Mouse (Mus musculus): ENCODE results near the gene Capsl. TPM values are rescaled to one million over a fixed set of nuclear protein-coding genes. Genes with fewer than 3 reads are reported as not detected.

The Capsl gene
- polyA plus RNA-seq, 1 experiment from 2014 or later: 5.8 TPM

Other genes with a start within 250 kb of the Capsl start
- gene Ugt3a1, start 159.1 kb upstream of the Capsl start, polyA plus RNA-seq (2015; fragmentation: Nextera tagmentation; extraction: Ambion mirVana): not detected in 2 replicates
- gene Ugt3a2, start 100.5 kb upstream of the Capsl start, polyA plus RNA-seq (2015; fragmentation: Nextera tagmentation; extraction: Ambion mirVana): not detected in 2 replicates
- gene Il7r, start 94.1 kb downstream of the Capsl start, polyA plus RNA-seq (2015; fragmentation: Nextera tagmentation; extraction: Ambion mirVana): 0.24 TPM in 1 of 2 replicates, not detected in the other